Mouse (Mus musculus): ENCODE measurements at regions not wholly inside any gene's neighbourhood (a gene's known extent, or its start where the extent isn't known, plus 50 kb on each side); places are given as distances from the start of the nearest gene placed in this dataset.

GRCm38 (mm10) chr4:75741585-75741984 is 463.5 kb upstream of the Dmac1 start:
- DNase-seq (ENCODE audit: low read depth, low spot score): no peak

GRCm38 (mm10) chr4:75730798-75731400 is 452.8 kb upstream of the Dmac1 start:
- DNase-seq (ENCODE audit: low read depth, low spot score): no peak

GRCm38 (mm10) chr4:75714652-75715051 is 436.5 kb upstream of the Dmac1 start:
- no peak for DNase-seq (ENCODE audit: low read depth, low spot score)

DNA sequence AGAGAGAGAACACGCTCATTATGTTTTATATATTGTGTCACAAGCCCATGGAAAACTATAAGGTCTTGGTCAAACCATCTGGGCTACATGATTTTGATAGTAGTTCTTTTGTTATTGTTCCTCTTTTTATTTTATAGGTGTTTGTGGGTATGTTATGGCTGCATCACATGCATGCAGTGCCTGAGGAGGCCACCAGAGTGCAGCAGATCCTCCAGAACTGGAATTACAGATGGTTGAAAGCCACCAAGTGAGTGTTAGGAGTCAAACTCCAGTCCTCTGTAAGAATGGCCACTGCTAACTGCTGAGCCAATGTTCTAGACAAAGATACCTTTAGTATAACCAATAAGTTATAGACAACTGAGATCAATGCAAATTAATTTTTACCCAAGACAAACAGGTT is 435.9 kb upstream of the Dmac1 start:
- DNase-seq (ENCODE audit: low read depth, low spot score): peak; percentile 50

GRCm38 (mm10) chr4:75700780-75701378 is 422.8 kb upstream of the Dmac1 start:
- DNase-seq (ENCODE audit: low read depth, low spot score): no peak

DNA sequence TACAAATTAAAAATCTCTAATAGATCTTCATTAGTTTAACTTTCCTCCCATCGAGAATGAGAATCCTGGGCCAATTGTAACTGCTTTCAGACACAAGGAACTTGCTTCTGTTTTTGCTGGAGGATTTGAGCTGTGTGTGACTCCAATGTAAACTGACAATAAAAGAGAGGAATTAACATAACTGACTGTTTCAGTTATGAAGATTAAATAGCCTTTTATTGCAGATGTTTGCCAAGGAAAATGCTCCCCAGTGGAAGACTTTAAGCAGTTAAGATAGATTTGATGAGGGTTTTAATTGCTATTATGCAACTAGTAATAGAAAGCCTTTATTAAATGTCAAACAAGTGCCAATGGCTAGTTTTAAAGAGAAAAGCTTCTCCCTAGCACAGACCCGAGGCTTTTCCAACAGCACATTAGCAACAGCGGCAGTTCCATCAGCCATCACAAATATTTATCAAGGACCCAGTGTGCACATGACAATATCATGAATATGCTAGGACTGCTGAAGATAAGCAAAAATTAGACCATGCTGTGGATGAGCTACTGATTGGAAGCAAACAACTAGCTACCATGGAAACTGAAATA is 398.6 kb upstream of the Dmac1 start:
- DNase-seq (ENCODE audit: low read depth, low spot score): no peak

- DNase-seq (ENCODE audit: low read depth, low spot score): no peak
These were observed 362.9 kb upstream of the Dmac1 start for GRCm38 (mm10) chr4:75641046-75641445.

- no peak for DNase-seq (ENCODE audit: low read depth, low spot score)
These were observed 358.5 kb upstream of the Dmac1 start for GRCm38 (mm10) chr4:75636627-75637026.

GRCm38 (mm10) chr4:75589901-75590300 is 311.8 kb upstream of the Dmac1 start:
- DNase-seq (ENCODE audit: low read depth, low spot score): no peak

DNA sequence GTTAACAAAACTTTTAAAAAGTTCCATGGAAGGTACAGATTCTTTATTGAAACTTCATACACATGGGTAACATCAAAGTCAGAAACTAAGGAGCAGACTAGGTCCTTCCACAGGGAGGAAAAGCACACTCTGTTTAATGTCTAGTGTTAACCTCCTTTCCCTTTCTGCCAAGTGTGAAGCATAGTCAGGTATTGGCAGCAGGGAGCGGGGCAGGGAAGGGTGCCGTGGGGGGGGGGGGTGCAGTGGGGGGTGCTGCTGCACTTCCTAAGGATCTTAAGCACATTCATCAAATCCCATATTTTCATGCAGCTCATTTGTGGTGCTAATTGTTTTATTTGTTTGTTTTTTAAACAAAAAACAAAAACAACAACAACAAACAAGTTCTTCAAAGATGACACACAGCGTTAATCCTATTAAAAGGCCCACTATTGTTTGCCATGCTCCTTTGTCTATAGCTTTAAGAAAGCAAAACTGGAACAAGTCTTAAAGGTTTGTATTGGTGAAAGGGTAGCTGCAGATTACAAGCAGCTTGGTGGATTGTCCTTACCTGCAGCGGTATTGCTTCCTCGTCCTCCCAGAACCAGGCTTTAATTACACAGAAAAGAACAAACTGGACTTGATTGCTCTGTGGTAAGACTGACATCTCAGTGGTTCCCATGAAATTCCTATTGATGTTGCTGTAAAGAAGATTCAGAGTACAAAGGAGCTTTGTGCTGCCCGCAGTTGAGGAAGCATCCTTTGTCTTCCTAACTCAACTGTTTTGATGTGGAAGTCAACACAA is 310.2 kb upstream of the Dmac1 start:
- no peak for DNase-seq (ENCODE audit: low read depth, low spot score)

DNA sequence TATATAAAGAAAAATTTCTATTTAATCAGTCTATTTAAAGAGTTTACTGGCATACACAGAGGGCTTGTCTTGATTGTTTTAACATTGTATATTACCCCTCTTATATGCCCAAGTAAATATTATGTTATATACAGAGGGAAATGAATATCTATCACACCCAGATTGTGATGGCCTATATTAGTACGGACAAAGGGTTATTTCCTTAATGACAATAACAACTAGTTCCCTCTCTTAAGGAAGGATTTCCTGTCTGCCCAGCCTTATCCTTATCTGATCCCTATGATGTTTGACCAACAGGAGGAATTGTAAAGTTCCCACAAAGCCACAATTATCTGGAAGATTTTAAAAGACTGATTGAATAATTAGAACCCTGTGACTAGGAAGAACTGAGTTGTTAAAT is 301.8 kb upstream of the Dmac1 start:
- no peak for DNase-seq (ENCODE audit: low read depth, low spot score)

DNA sequence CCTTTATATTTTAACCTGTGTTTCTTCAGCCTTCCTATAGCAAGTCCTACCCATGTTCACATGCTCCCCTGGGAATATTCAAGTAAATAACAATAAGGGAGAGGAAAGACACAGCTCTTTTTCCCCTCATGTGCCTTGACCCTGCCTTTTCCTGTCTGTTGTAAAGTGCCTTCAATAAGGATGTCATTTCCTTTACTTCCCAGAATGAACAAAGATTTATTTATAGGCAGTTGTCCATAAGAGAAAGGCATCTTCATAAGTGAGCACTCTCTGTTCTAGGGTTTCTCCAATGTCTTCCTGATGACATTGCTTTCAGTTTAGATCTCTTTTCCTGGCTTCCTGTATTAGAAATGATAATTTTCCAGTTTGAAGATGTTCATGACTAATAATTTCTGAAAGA is 294.5 kb upstream of the Dmac1 start:
- DNase-seq (ENCODE audit: low read depth, low spot score): no peak

DNA sequence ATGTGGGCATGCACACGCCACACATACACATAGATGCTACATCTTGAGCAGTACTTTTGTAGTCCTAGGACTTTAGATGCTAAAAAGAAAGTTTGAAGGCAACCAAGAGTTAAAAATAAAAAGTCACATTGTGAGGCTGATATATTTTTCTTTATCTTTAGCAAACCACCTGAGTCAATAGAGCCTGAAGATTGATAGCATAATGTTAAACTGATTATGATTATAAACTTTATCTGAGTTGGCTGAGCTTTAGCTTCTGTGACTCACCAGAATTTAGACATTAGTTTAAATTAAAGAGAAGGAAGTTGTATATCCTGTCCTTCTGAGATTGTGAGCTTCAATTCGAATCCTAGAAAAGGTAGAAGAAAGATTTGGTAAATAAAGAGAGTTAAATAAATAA is 289.5 kb upstream of the Dmac1 start:
- DNase-seq (ENCODE audit: low read depth, low spot score): no peak

DNA sequence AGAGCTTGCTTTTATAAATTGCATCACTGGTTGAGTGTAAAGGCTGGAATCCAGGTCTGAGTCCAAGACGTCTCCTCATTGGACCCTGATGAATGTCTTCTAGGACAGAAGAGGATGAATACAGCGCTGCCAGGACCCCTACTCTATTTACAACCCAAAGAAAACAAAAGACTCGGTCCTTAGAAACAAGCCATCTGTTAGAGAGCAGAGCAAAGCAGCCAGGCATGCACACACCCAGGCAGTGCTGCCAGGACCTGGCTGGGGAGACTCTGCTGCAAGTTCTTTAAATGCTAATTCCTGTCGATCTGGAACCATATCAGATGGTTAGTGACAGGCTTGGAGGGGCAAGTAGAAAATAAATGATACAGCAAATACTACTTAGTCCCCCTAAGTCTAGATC is 284.4 kb upstream of the Dmac1 start:
- no peak for DNase-seq (ENCODE audit: low read depth, low spot score)

DNA sequence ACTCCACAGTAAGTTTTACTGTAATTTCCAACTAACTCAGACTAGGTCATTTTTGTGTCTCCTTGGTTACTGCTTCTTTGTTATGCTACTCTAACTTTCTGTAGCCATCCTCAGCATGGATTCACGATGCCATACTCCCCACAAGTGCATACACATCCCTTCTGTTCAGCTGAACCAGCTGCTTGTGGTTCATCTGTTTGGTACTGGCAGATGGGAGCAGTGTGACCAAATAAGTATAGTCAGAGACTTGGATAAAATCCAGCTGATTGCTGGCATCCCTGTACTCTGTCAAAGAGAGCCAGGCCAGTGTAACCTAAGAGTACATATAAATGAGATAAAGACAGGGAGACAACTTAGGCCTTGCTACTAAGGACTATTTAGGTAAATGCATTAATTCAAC is 283.7 kb upstream of the Dmac1 start:
- no peak for DNase-seq (ENCODE audit: low read depth, low spot score)

- DNase-seq (ENCODE audit: low read depth, low spot score): no peak
These were observed 259.7 kb upstream of the Dmac1 start for GRCm38 (mm10) chr4:75537787-75538186.

GRCm38 (mm10) chr4:75535067-75535466 is 257.0 kb upstream of the Dmac1 start:
- DNase-seq (ENCODE audit: low read depth, low spot score): no peak

- no peak for DNase-seq (ENCODE audit: low read depth, low spot score)
These were observed 251.5 kb upstream of the Dmac1 start for GRCm38 (mm10) chr4:75529607-75530006.

GRCm38 (mm10) chr4:75517459-75518158 is 239.5 kb upstream of the Dmac1 start:
- DNase-seq (ENCODE audit: low read depth, low spot score): no peak
